Mouse (Mus musculus): ENCODE results near the gene Lrrc26.
A peak's percentile ranks its signal among the peaks of the same experiment; 100 is the strongest.
"Not testable (repeated sequence)": the region's sequence is repeated elsewhere in the genome, so short reads cannot be mapped to it uniquely, and the experiment has no call there.

The Lrrc26 gene

GRCm38 (mm10) chr2:25289651-25290050, at the start of gene Lrrc26:
Gene Lrrc26, plus strand, starts transcription at chr2:25289915.
- DNase-seq: peak; percentile 54 to 71

DNA sequence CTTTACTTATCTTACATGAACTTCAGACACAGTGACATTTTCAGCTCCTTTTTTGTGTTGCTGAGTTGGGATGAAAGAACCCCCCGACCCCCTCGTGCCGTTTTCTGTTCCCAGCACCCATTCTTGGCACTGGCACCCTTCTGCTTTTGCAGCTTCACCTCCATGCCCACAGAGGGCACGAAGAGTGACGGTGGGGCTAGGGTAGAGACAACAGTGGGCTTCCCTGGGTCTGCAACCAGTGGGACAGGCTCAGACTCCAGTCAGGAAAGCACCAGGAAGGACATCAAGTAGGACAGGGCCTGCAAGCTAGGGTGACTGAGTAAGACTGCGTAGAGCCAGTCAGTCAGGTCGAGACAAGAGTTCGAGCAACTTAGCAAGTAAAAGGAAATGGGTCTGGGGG, 49.4 kb upstream of the Lrrc26 start:
- no peak for DNase-seq

DNA sequence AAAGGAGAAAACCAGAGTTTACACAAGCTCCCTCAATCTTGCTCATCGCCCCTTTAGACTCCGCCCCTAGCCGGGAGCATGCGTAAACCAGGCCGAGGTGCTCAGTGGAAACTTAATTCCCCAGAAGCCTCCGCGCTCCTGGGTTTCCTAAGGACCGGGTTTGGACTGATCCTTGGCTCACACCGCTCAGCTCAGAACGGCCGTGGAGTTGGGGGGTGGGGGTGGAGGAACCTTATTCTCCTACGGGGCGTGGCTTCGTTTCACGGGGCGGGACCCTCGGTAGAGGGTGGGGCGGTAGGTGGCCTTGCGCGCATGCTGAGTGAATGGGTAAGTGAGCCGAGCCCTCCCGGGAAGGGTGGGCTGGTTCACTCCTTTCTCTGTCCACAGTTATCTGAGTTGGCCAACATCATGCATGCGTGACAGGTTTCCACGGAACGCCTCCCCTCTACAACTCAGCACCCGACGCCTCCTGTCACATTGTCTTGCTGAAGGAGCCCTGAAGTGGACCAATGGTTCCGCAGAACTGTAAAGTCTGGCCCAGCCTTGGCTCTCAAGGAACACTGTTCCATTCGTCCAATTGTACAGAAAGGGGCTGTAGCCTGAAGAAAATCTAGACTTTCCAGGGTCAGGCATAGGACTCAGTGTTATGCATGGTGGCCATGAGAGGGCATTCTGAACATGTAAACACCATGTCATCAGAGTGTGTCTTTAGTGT, 48.8 kb upstream of the Lrrc26 start:
- peak; percentile 77 to 85 for DNase-seq

GRCm38 (mm10) chr2:25241438-25241775, 48.3 kb upstream of the Lrrc26 start:
- no peak for DNase-seq

DNA sequence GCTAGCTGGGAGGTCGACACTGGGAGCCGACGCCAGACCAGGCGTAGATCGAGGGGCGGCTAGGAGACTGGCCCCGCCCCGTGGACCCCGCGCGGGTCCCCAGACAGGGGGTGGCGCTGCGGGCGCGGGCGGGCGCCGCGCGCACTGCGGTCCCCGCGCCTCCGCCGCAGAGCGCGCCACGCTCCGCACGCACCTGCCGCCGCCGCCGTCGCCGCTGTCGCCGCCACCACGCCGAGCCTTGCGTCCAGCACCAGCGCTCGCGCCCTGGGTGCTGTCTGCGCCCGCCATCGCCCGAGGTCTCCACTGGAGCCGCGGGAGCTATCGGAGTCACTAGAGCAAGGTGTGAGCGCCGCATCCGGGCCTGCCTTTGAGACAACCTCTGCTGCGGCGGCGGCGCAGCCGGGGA, 47.6 kb upstream of the Lrrc26 start, which contains the start of the genes Rnf208 and Cysrt1:
TSS of gene Rnf208 (plus strand) at position 155 of the 406 bp plus-strand sequence.
TSS of gene Cysrt1 (minus strand) at position 352 of the 406 bp plus-strand sequence.
- DNase-seq: no peak

DNA sequence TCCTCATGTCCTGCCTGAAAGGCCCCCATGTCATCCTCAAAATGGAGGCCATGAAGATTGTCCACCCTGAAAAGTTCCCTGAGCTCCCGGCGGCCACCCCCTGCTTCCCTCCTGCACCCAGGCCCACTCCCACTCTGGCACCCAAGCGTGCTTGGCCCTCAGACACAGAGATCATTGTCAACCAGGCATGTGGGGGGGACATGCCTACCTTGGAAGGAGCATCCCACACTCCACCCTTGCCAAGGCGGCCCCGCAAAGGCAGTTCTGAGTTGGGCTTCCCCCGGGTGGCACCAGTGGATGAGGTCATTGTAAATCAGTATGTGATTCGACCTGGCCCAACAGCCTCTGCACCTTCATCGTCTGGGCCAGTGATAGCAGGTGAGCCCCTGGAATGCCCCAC, 46.4 kb upstream of the Lrrc26 start:
- no peak for DNase-seq

- DNase-seq: no peak
These were observed 45.6 kb upstream of the Lrrc26 start for GRCm38 (mm10) chr2:25244144-25244543.

DNA sequence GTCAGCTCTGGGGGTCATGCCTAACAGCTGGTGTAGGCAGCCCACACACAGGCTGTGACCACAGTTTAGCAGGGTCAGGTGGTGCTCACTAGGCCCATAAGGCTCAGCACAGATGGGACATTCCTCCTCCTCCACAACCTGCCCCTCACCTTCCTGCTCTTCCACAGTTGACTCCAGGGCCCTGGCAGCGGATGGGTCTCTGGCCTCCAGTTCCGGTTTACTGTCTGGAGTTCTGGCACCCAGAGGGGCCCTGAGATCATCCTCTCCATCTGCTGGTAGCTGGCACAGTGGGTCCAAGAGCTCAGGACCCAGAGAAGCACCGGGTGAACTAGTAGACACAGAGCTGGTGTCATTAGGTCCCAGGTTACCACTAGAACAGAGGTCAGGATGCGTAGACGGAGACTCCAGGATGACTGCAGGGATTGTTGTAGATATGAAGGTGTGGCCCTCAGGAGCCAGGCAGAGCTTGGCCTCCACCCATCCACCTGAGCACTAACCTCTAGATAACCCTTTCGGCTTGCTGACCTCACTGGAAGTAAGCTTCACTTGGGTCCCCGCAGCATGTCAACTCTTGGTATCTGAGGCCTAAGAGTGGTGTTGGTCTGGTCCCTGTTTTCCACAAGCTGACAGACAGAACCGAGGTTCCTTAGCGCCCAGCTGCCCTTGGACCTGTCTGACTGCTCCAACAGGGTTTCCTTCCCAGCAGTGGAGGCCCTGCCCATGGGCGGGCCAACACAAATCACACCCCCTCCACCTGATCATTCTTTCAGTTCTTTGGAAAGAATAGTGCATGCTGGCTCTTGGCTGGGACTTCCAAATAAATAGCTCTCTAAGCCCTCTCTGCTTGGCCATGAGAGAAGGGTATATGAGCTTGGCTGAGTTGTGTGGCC, 43.3 kb upstream of the Lrrc26 start, which contains the start of gene AL732309.1:
TSS of gene AL732309.1 (minus strand) at position 681 of the 890 bp plus-strand sequence.
- no peak for DNase-seq

- peak in 1 of 2 experiments; percentile 40 for DNase-seq
These were observed 37.4 kb upstream of the Lrrc26 start for GRCm38 (mm10) chr2:25252331-25252730.

- peak; percentile 88 to 89 for DNase-seq
These were observed 34.4 kb upstream of the Lrrc26 start, which contains the start of gene Tmem203 for GRCm38 (mm10) chr2:25255284-25255779. Gene Tmem203, plus strand, starts transcription at chr2:25255439.

GRCm38 (mm10) chr2:25256443-25257109, 33.1 kb upstream of the Lrrc26 start:
- peak in 1 of 2 experiments; percentile 75 for DNase-seq

DNA sequence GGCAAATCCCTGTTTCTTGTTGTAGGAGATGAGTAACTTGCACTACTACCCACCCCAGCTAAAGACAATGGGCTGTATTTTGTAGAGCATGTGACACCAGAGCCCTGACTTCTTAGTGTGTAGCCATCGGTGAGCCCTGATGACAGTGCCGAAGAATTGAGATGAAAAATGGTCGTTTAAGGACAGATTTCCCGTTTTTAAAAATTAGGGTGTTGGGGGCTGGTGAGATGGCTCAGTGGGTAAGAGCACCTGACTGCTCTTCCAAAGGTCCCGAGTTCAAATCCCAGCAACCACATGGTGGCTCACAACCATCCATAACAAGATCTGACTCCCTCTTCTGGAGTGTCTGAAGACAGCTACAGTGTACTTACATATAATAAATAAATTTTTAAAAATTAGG, 32.5 kb upstream of the Lrrc26 start:
- not testable (repeated sequence) for DNase-seq

DNA sequence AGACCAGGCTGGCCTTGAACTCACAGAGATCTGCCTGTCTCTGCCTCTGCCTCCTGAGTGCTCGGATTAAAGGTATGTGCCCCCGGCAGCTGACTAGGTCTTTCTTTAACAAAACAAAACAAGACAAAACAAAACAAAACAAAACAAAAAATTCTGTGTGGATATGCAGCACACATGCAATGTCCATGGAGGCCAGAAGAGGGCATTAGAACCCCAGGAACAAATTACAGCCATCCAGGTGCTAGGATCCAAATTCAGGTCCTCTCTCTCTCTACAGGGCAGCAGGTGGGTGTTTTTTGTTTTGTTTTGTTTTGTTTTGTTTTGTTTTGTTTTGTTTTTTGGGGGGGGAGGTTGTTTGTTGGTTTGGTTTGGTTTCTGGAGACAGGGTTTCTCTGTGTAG, 30.8 kb upstream of the Lrrc26 start:
- DNase-seq: no peak

DNA sequence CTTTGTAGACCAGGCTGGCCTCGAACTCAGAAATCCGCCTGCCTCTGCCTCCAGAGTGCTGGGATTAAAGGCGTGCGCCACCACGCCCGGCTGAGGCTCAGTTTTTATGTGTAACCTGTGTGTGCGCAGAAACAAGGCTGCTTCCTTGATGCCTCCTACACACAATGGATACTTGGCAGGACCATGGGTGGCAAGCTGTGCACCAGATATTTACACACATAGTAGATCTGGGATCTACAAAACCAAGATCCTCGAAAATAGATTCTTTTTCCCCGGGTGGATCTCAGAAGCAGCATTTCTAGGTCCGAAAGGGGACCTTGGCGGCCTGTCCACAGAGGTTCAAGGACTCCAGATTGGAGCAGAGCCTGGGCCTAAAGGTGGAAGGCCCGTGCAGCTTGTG, 27.8 kb upstream of the Lrrc26 start:
- DNase-seq: no peak

DNA sequence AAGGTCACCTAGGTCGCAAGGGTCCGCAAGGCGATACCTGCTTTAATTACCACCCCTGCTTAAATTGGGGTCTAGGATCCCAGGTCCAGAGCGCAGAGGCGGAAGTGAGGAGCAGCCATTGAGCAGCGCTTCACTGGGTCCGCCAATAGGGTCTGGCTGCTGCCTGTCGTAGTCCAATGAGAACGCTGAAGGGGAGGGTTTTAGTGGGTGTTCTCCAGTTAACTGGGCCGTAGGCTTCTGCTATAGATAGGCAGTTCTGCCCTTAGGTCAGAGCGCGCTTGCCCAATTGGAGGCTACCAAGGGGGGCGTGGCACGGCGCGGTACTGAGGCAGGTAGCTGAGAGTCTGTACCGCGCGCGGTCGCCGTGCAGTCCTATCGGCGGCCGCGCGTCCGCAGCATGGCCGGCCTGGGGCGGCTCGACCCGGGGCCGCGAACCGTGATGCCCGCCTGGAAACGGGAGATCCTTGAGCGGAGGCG, 27.4 kb upstream of the Lrrc26 start, which contains the start of gene Tprn:
TSS of gene Tprn (plus strand) at position 328 of the 477 bp plus-strand sequence.
- peak; percentile 94 to 97 for DNase-seq

- DNase-seq: peak; percentile 50 to 53
These were observed 26.7 kb upstream of the Lrrc26 start for GRCm38 (mm10) chr2:25262795-25263622.

DNA sequence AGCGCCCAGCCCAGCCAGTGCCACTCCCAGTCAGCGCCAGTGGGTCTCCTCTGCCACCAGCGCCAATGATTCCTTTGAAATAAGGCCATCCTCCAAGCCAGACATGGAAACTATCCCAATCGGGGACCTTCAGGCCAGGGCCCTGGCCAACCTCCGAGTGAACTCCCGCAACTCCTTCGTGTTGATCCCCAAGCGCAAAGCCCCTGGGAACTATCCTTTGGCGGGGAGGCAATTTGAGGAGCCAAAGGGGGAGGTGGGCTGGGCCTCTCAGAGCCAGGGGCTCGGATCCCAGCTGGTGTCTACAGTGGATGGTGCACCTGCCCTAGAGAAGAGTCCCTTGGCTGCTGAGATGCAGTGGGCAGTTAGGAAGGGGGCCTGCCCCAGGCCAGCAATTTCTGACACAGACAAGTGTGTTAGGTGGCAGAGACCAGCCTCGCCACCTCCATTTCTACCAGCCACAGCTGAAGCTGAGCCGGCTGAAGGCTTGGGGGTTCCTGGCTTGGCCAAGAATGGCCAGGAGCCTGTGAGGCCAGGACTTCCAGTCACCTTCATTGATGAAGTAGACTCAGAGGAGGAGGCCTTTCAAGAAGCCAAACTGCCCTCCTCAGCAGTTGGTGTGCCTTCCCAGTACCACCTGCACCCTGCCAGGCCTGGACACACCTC, 26.0 kb upstream of the Lrrc26 start:
- no peak for DNase-seq

GRCm38 (mm10) chr2:25264286-25264660, 25.4 kb upstream of the Lrrc26 start:
- DNase-seq: no peak

DNA sequence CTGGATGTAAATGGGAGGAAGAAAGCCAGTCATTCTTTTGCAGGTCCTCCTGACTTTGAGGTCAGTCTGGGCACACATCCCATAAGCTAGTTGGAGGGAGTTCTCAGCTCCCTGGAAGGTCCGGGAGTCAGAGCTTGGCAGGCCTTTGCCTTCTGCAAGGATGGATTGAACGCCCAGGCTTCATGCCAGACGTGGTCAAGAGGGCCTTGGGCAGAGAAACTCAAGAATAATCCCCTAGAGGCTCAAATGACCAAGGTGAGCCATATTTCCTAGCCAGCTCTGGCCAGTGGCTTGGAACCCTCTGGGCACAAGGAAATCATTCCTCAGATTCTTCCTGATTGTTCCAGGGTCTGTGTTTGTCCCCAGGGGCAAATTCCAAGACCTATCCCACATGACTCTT, 24.9 kb upstream of the Lrrc26 start:
- no peak for DNase-seq

- peak in 1 of 2 experiments; percentile 26 for DNase-seq
These were observed 23.6 kb upstream of the Lrrc26 start for GRCm38 (mm10) chr2:25265897-25266656.
